Mouse (Mus musculus) G1E (cell line): ENCODE data around the gene Gm5416. TPM values are rescaled to one million over a fixed set of nuclear protein-coding genes. Genes with fewer than 3 reads are reported as not detected.

Source experiments
- polyA plus RNA-seq: library from polyadenylated mRNA; stranded (reverse); fragments of >175 nt; gene quantifications from 2 replicates; pipeline ENCODE4 v1.2.3, GENCODE M21; 2012
- total RNA-seq, 2 experiments: library from RNA; stranded (forward) in 1 of 2; stranded (reverse) in 1 of 2; fragments of 200-1000 nt in 1 of 2; fragments of >200 nt in 1 of 2; fragmentation: Nextera tagmentation in 1 of 2; gene quantifications; 2 replicates each; pipeline ENCODE4 v1.2.3; 2014 to 2017

The Gm5416 gene
- total and polyA plus RNA-seq, 3 experiments, result not detected

Other genes starting within 250 kb of the Gm5416 start
- gene Kpna1, start 231.7 kb upstream of the Gm5416 start, total RNA-seq (2014; fragmentation: Nextera tagmentation), result 70.1 and 85.2 TPM in 2 replicates
- gene Kpna1, start 231.7 kb upstream of the Gm5416 start, total RNA-seq (2017), result 49.2 and 53.7 TPM in 2 replicates
- gene Kpna1, start 231.7 kb upstream of the Gm5416 start, polyA plus RNA-seq, result 51.4 and 54.1 TPM in 2 replicates
- gene Wdr5b, start 169.2 kb upstream of the Gm5416 start, total RNA-seq (2014; fragmentation: Nextera tagmentation), result 3.5 and 7.1 TPM in 2 replicates
- gene Wdr5b, start 169.2 kb upstream of the Gm5416 start, total RNA-seq (2017), result 6.9 and 8.1 TPM in 2 replicates
- 0.19 and 0.50 TPM in 2 replicates for gene Wdr5b, start 169.2 kb upstream of the Gm5416 start, polyA plus RNA-seq
- 136 and 143 TPM in 2 replicates for gene Fam162a, start 138.8 kb upstream of the Gm5416 start, total RNA-seq (2014; fragmentation: Nextera tagmentation)
- 266 and 272 TPM in 2 replicates for gene Fam162a, start 138.8 kb upstream of the Gm5416 start, total RNA-seq (2017)
- 262 and 411 TPM in 2 replicates for gene Fam162a, start 138.8 kb upstream of the Gm5416 start, polyA plus RNA-seq
- gene Ccdc58, start 138.7 kb upstream of the Gm5416 start, total RNA-seq (2014; fragmentation: Nextera tagmentation), result 71.8 and 93.8 TPM in 2 replicates
- 148 and 250 TPM in 2 replicates for gene Ccdc58, start 138.7 kb upstream of the Gm5416 start, total RNA-seq (2017)
- 4.0 and 6.3 TPM in 2 replicates for gene Ccdc58, start 138.7 kb upstream of the Gm5416 start, polyA plus RNA-seq
- gene Csta1, start 79.2 kb upstream of the Gm5416 start, total RNA-seq (2014; fragmentation: Nextera tagmentation), result not detected in 2 replicates
- 0.12 and 0.16 TPM in 2 replicates for gene Csta1, start 79.2 kb upstream of the Gm5416 start, total RNA-seq (2017)
- not detected in 2 replicates for gene Csta1, start 79.2 kb upstream of the Gm5416 start, polyA plus RNA-seq
- gene Stfa2l1, start 53.6 kb upstream of the Gm5416 start, total RNA-seq (2014; fragmentation: Nextera tagmentation), result not detected in 2 replicates
- gene Stfa2l1, start 53.6 kb upstream of the Gm5416 start, total RNA-seq (2017), result not detected in 2 replicates
- not detected in 2 replicates for gene Stfa2l1, start 53.6 kb upstream of the Gm5416 start, polyA plus RNA-seq
- gene Gm5483, start 26.2 kb upstream of the Gm5416 start, total RNA-seq (2014; fragmentation: Nextera tagmentation), result not detected in 2 replicates
- gene Gm5483, start 26.2 kb upstream of the Gm5416 start, total RNA-seq (2017), result 0.05 and 0.06 TPM in 2 replicates
- gene Gm5483, start 26.2 kb upstream of the Gm5416 start, polyA plus RNA-seq, result not detected in 2 replicates
- gene 2010005H15Rik, start 11.1 kb downstream of the Gm5416 start, total RNA-seq (2014; fragmentation: Nextera tagmentation), result not detected in 2 replicates
- not detected in 2 replicates for gene 2010005H15Rik, start 11.1 kb downstream of the Gm5416 start, total RNA-seq (2017)
- gene 2010005H15Rik, start 11.1 kb downstream of the Gm5416 start, polyA plus RNA-seq, result not detected in 2 replicates
- gene Stfa1, start 66.5 kb downstream of the Gm5416 start, total RNA-seq (2014; fragmentation: Nextera tagmentation), result not detected in 2 replicates
- gene Stfa1, start 66.5 kb downstream of the Gm5416 start, total RNA-seq (2017), result not detected in 2 replicates
- gene Stfa1, start 66.5 kb downstream of the Gm5416 start, polyA plus RNA-seq, result not detected in 2 replicates
- gene BC117090, start 123.9 kb downstream of the Gm5416 start, total RNA-seq (2014; fragmentation: Nextera tagmentation), result not detected in 2 replicates
- gene BC117090, start 123.9 kb downstream of the Gm5416 start, total RNA-seq (2017), result not detected in 2 replicates
- not detected in 2 replicates for gene BC117090, start 123.9 kb downstream of the Gm5416 start, polyA plus RNA-seq
- not detected in 2 replicates for gene BC100530, start 157.3 kb downstream of the Gm5416 start, total RNA-seq (2014; fragmentation: Nextera tagmentation)
- gene BC100530, start 157.3 kb downstream of the Gm5416 start, total RNA-seq (2017), result not detected in 2 replicates
- gene BC100530, start 157.3 kb downstream of the Gm5416 start, polyA plus RNA-seq, result not detected in 2 replicates
- gene Stfa2, start 198.1 kb downstream of the Gm5416 start, total RNA-seq (2014; fragmentation: Nextera tagmentation), result not detected in 2 replicates
- not detected in 2 replicates for gene Stfa2, start 198.1 kb downstream of the Gm5416 start, total RNA-seq (2017)
- gene Stfa2, start 198.1 kb downstream of the Gm5416 start, polyA plus RNA-seq, result not detected in 2 replicates
- not detected in 2 replicates for gene Stfa3, start 245.0 kb downstream of the Gm5416 start, total RNA-seq (2014; fragmentation: Nextera tagmentation)
- not detected in 2 replicates for gene Stfa3, start 245.0 kb downstream of the Gm5416 start, total RNA-seq (2017)
- gene Stfa3, start 245.0 kb downstream of the Gm5416 start, polyA plus RNA-seq, result not detected in 2 replicates